Mouse (Mus musculus) lung, postnatal 0 days (tissue): ENCODE data around the gene Tmem145. TPM values are rescaled to one million over a fixed set of nuclear protein-coding genes. Genes with fewer than 3 reads are reported as not detected.

Experiments used
- ATAC-seq: fragments of 200-750 bp; cut with Nextera tagmentation; 2 replicates; pipeline ENCODE4 v1.8.0; 2017; ENCODE audit warnings: moderate library complexity
- DNase-seq: peaks from one replicate; pipeline ENCODE4 v3.0.0-alpha.2; 2016; ENCODE audit warnings: low spot score
- H3K27ac ChIP-seq: fragments of 300-500 bp; sonication (generic); 2 replicates; pipeline ENCODE4 v1.5.1; 2014; ENCODE audit warnings: antibody characterized with exemption, mild to moderate bottlenecking, low read length, mixed read lengths
- H3K27me3 ChIP-seq: fragments of 300-500 bp; sonication (generic); replicated peaks from 2 replicates; pipeline ENCODE4 v1.6.1; 2014; ENCODE audit warnings: low read length, mixed read lengths; ENCODE audit not compliant: insufficient read depth
- H3K36me3 ChIP-seq: fragments of 300-500 bp; sonication (generic); 2 replicates; pipeline ENCODE4 v1.6.1; 2014; ENCODE audit warnings: low read length, mixed read lengths; ENCODE audit not compliant: insufficient read depth
- H3K4me1 ChIP-seq: fragments of 300-500 bp; sonication (generic); 2 replicates; pipeline ENCODE4 v1.6.1; 2014; ENCODE audit warnings: antibody characterized with exemption, low read depth, low read length, mixed read lengths; ENCODE audit not compliant: insufficient read depth
- H3K4me2 ChIP-seq: fragments of 300-500 bp; sonication (generic); replicated peaks from 2 replicates; pipeline ENCODE4 v1.6.1; 2014; ENCODE audit warnings: low read depth, mild to moderate bottlenecking, low read length, moderate library complexity, mixed read lengths
- H3K4me3 ChIP-seq: fragments of 300-500 bp; sonication (generic); 2 replicates; pipeline ENCODE4 v1.5.1; 2014; ENCODE audit warnings: low read depth, low read length
- H3K9ac ChIP-seq: fragments of 300-500 bp; sonication (generic); replicated peaks from 2 replicates; pipeline ENCODE4 v1.6.1; 2014; ENCODE audit warnings: low read depth, mild to moderate bottlenecking
- H3K9me3 ChIP-seq: fragments of 300-500 bp; sonication (generic); 2 replicates; pipeline ENCODE4 v1.6.1; 2016; ENCODE audit warnings: low read length, mixed read lengths
- CTCF ChIP-seq: IDR thresholded peaks from 2 replicates; pipeline ENCODE4 v1.5.1; 2016; ENCODE audit warnings: antibody characterized with exemption, mild to moderate bottlenecking
- EP300 ChIP-seq: IDR thresholded peaks from 2 replicates; pipeline ENCODE4 v1.6.1; 2016; ENCODE audit warnings: antibody characterized with exemption, mild to moderate bottlenecking, control low read depth
- WGBS: fragments of 180-500 bp; shearing (Covaris S2); extraction: QIAGEN DNeasy Blood & Tissue Kit; methylation state at CpG from one replicate; pipeline ENCODE4 v1.1.7; 2014; 5-methylcytosine and 5-hydroxymethylcytosine counted together
- polyA plus RNA-seq: library from polyadenylated mRNA; unstranded; fragments of >200 nt; fragmentation: Nextera tagmentation; extraction: Ambion mirVana; gene quantifications from 2 replicates; pipeline ENCODE4 v1.2.1, GENCODE M21; 2015

Gene Tmem145
- polyA plus RNA-seq, 1 experiment from 2014 or later: not detected

DNA sequence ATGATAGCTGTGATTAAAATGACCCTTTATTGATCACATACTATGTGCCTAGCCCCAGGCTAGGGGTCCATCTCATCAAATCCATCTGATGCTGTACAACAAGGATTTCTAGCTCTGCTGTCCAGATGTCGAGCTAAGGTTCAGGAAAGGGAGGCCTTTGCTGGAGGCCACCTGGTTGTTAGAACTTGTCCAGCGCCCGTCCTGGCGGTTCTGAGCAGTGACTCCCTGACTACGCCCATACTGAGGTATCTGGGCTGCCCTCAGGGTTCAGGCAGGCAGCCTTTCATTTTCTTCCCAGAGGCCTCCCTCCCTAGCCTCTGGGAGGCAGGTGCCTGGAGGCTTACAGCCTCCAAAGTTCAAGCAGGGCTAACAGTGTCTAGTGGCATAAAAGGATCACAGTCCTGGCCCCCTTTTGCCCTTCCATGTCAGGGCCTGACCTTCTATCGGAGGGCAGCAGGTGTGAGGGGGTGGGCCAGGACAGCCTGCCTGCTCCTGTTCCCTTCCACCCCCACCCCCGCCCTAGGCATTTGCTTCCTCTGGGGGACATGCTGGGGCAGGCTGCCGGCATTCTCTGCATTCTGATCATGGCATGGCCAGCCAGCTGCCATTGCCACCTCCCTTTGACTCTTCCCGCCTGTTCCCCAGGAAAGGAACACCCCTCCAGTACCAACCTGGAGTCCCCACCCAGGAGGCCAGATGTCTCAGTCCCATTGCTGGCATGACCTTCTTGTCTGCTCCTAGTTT lies 30.2 kb upstream of the Tmem145 start:
- Histone ChIP-seq H3K9ac (no peak overlapping the region), H3K27me3 (no peaks in the 10 kb centered on the region), H3K4me3 (no peak overlapping the region), H3K4me2 (no peak overlapping the region), H3K9me3 (no peaks in the 10 kb centered on the region), H3K36me3 (no peaks in the 10 kb centered on the region), H3K27ac (no peak overlapping the region), H3K4me1 (peaks cover 24% of the 10 kb centered on the region)
- WGBS: 59% methylated on average over 8 of the region's 9 CpGs
- TF ChIP-seq CTCF (no peak), EP300 (no peak)
- ATAC-seq (no peak), DNase-seq (no peak)

DNA sequence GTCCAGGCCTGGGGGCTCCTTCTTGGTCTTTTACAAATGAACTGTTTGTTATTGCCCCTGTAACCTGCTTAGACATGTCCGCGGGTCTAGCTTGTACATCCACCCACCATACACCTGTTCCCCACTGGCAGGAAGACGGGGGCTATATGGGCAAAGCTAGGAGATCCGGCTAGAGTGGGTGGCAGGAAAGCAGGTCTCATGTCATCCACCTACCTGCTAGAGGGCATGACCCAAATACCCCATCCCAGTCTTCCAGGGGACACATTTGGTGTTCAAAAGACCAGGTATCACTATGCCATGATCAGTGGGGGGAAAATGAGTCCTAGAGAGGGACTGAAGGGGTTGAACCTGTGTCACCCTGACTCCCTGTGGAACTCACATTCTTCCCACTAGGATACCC lies 28.5 kb upstream of the Tmem145 start:
- 80% methylated on average over 4 of the region's 4 CpGs for WGBS
- H3K4me1 ChIP-seq: peaks cover 33% of the 10 kb centered on the region

GRCm38 (mm10) chr7:25277998-25278340 lies 27.9 kb upstream of the Tmem145 start:
- H3K9ac ChIP-seq: no peak overlapping the region; the same call in 1 of the 2 replicates
- H3K27ac ChIP-seq: peak overlapping the region; percentile 96
- TF ChIP-seq CTCF (no peak), EP300 (peak; percentile 12; the same call in 1 of the 2 replicates)
- DNase-seq (no peak), ATAC-seq (no peak)
- WGBS: 6% methylated on average over 4 of the region's 4 CpGs
- peak overlapping the region; percentile 63 for H3K4me3 ChIP-seq
- H3K9me3 ChIP-seq: no peaks in the 10 kb centered on the region
- peak overlapping the region; percentile 92 for H3K4me2 ChIP-seq
- H3K27me3 ChIP-seq: no peaks in the 10 kb centered on the region
- H3K36me3 ChIP-seq: no peaks in the 10 kb centered on the region
- H3K4me1 ChIP-seq: peaks cover 33% of the 10 kb centered on the region

More for the DNA sequence above, 28.5 kb upstream of the Tmem145 start:
- Histone ChIP-seq H3K9me3 (no peaks in the 10 kb centered on the region), H3K4me3 (no peak overlapping the region), H3K9ac (no peak overlapping the region), H3K27me3 (no peaks in the 10 kb centered on the region), H3K4me2 (peak overlapping the region; percentile 92; the same call in 1 of the 2 replicates), H3K27ac (peak overlapping the region; percentile 96), H3K36me3 (no peaks in the 10 kb centered on the region)
- no peak for DNase-seq
- TF ChIP-seq EP300 (no peak), CTCF (no peak)
- ATAC-seq: no peak

DNA sequence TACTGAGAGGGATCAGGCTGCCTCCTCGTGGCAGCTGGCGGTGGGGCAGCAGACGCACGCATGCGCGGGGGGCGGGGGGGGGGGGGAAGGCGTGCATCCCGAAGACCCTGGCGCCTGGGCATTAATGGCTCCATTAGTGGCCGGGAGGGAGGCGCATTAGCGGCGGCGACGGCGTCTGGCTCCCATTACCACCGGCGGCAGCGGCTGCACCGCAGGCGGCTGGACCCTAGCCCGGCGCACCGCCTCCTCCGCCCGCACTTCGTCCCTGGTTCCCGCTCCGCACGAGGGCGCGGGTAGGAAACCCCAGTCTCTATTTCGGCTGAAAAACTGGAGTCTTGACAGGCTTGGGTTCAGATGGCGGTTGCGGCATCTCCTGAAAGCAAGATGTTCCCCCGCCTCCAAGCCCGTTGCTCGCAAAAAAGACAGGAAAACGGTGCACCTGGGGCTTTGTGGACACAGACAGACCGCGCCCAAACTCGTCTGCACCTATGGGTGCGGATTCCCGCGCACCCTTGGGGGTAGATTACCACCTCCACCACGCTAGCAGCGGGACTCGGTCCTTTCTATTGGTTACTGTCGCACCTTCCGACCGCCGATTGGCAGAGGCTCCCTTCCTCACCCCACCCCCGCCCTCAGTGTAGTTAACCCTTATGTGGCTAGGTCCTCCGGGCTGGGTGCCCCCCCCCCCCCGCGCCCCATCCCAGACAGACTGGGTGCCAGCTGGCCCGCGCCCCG lies 27.4 kb upstream of the Tmem145 start:
- Histone ChIP-seq H3K9ac (peak overlapping the region; percentile 51; the same call in 1 of the 2 replicates), H3K4me2 (peak overlapping the region; percentile 92), H3K27me3 (no peaks in the 10 kb centered on the region), H3K36me3 (no peaks in the 10 kb centered on the region), H3K4me3 (peak overlapping the region; percentile 63), H3K9me3 (no peaks in the 10 kb centered on the region), H3K4me1 (peaks cover 35% of the 10 kb centered on the region), H3K27ac (peak overlapping the region; percentile 96)
- no peak for TF ChIP-seq EP300
- TF ChIP-seq CTCF: peak; percentile 74
- peak; percentile 60 for ATAC-seq
- under 1% methylated on average over 51 of the region's 60 CpGs for WGBS
- peak; percentile 95 for DNase-seq

DNA sequence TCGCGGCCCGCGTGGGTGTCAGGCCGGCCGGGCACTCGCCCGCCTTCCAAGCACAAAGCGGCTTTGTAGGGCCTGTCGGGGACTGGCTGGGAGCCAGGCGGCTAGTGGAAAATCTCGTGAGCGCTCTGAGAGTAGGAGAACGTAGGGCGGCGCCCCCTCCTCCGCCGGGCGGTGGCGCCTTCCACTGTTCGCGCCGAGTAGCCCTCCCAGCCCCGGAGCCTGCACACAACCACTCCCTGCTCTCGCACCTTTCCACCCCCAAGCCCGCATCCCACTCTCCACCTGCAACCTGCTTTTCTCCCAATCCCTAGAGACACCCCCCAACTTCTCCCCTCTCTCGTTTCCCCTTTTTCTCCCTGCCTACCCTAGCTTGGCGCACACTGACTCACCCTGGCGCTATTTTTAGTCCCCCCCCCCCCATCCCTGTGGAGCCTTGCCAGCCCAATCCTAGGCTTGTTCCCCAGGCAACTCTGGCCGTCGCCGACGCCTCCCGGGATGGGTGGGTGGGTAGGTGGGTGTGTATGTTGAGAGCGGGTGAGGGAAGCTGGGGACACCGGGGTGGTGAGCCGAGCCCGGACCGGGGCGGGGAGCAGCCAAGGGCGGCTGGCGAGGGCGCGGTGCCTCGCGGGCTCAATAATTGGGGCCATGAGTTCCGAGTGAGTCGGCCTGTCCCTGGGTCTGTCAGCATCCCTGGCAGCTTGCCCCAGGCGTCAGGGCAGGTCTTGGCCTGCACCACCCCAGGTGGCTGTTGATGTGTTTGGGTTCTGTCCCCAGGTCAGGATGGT lies 26.6 kb upstream of the Tmem145 start:
- Histone ChIP-seq H3K4me3 (peak overlapping the region; percentile 63), H3K36me3 (no peaks in the 10 kb centered on the region), H3K4me2 (peak overlapping the region; percentile 92), H3K9me3 (no peaks in the 10 kb centered on the region), H3K9ac (peak overlapping the region; percentile 51), H3K4me1 (peaks cover 42% of the 10 kb centered on the region), H3K27me3 (no peaks in the 10 kb centered on the region), H3K27ac (peak overlapping the region; percentile 96)
- TF ChIP-seq CTCF (peak; percentile 54), EP300 (peak; percentile 64)
- DNase-seq (peak; percentile 92), ATAC-seq (peak; percentile 30)
- under 1% methylated on average over 30 of the region's 49 CpGs for WGBS
